Mouse (Mus musculus): ENCODE data around the gene Sppl3.

Sppl3 gene

DNA sequence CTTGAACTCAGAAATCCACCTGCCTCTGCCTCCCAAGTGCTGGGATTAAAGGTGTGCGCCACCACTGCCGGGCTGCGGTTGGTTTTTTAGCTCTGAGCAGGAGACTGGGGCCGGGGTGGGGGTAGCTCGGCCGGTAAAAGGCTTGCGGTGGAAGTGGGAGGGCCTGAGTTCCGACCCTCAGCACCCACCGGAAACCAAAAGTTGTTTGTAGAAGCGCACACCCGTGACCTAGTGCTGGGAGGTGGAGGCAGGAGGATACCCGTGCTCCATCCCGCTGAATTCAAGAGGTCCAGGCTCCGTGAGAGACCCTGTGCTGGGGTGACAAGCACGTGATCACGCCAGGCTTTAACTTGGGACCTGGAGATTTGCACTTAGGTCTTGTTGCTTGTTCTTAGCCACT, 14.5 kb upstream of the Sppl3 start:
- DNase-seq (ENCODE audit: inconsistent age in 2 of 2, low spot score in 1 of 2) = no peak

DNA sequence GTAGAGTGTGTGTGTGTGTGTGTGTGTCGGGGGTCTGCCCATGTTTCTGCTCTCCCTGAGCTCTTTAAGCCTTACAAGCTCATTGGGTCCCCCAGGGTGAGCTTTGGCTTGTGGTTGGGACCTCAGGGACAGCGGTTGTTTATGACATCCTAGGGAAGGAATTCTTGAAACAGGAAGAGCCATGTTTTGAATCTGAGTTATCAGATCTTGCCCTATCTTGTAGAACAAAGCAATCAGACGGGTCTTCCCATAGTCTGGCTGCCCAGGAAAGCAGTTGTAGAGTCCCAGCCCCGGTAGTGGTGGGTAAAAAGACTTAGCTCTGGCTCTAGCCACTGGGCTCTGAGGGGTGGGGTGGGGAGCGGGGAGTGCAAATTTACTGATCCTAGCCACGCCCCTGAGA, 13.6 kb upstream of the Sppl3 start:
- DNase-seq (ENCODE audit: inconsistent age in 2 of 2, low spot score in 1 of 2) = no peak

DNA sequence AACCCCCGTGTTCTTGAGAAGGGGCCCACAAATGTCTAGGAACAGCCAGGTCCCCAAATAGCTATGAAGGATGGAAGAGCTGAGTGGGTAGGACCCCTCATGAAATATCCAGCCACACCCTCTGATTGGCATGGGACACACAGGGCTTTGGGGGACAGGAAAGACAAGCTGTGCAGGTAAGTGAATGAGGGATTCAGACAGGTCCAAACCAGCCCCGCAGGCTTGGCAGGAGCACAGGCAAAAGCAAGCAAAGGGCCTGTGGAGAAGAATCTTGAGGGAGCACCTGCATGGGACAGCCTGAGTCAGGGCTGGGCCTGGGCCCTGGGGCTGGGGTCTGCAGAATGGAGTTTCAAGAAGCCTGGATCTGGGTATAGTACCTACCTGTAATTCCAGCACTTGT, 10.4 kb upstream of the Sppl3 start:
- DNase-seq (ENCODE audit: inconsistent age in 2 of 2, low spot score in 1 of 2) = no peak

DNA sequence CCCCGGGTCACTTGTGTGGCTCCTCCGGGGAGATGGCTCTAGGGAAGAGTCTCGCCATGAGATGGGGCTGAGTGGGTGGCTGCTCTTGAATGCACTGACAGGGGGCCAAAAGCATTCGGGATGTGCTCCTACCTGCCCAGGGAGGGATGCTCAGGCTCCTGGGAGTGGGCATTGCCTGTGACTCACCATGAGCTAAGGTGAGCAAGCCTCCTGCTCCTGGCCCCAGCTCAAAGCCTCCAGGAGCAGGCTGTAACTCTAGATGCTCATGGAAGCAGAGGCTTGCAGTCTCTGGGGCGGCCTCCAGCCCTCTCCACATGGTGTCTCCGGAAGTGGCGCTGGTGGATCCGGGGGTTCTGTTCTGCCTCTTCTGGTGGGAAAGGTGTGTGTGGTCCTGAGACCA, 9.5 kb upstream of the Sppl3 start:
- DNase-seq (ENCODE audit: inconsistent age in 2 of 2, low spot score in 1 of 2) = no peak

DNA sequence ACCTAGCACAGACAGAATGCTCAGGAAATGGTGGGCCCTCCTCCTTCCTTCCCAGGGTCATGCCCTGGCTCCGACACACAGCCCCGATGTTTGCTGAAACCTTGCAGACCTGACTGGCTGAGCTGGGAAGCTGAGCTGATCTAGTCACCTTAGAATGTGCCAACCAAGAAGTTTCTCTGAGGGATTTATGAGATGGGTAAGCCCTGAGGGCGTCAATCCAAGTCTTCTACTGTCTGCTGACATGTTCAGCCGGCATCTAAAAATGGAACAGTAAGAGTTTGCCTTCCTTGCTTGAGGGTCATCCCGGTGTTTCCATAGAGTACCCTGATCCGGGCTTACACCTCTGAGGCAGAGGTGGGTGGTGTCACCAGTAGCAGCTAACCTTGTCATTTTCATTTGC, 8.2 kb upstream of the Sppl3 start:
- DNase-seq (ENCODE audit: inconsistent age in 2 of 2, low spot score in 1 of 2) = no peak

DNA sequence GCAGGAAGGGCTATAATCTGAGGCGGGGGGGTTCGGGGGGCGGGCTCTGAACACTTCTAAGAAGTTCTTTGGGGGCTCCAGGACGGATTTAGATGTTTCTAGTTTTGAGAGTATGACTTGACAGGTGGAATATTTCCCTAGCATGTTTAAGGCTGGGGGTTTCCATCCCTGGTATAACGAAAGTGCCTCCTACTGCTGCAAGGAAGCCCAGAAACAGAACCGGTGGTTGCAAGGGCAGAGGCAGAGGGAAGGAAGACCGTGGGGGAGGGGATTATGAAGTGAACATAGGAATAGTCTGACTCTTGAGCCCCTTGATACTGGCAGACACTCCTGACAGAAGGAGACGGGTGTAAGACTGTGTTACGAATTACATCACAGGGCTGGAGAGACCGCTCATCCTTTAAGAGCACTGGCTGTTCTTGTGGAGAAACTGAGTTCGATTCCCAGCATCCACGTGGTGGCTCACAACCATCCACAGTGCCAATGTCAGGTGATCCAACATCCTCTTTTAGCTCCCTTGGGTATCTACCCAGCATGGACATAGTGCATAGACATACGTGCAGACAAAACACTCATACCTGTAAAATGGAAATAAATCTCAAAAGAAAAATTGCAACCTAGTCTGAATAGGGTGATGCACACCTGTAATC, 7.6 kb upstream of the Sppl3 start:
- no peak for DNase-seq (ENCODE audit: inconsistent age in 2 of 2, low spot score in 1 of 2)

DNA sequence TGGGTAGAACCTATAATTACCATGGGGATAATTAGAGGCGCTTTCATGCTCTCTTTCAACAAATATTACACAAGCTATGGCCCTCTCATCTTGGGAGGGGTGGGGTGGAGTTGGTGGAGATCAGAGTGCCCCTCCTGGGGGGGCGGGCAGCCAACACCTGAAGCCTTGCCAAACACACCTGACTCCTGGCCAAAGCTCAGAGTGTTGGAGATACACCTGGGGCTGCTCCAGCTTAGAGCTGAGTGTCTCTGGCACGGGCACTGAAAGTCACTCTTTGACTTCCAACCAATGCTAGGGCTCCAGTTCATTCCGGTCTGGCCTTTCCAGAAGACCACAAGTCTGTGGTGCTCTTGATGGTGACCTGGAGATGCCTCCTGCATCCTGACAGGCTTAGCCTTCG, 3.2 kb upstream of the Sppl3 start:
- no peak for DNase-seq (ENCODE audit: inconsistent age in 2 of 2, low spot score in 1 of 2)

DNA sequence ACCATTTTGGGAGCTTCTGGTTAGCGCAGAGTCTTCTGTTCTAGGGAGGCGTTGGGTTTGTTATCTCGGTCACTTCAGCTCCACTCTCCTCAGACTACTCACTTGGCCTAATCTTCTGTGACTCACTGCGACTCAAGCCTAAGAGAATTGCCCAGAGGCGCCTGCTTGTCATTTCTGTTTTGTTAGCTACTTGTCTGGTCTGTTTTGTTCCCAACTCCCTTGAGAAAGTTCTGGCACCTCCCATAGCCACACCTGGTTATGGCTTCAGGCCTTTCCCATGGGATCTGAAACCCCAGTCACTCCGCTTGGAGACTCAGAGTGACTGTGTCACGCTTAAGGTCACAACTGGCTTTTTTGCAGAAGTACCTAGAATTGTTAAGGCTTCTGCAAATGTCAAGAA, 2.6 kb upstream of the Sppl3 start:
- DNase-seq (ENCODE audit: inconsistent age in 2 of 2, low spot score in 1 of 2) = peak in 1 of 2 experiments; percentile 51

DNA sequence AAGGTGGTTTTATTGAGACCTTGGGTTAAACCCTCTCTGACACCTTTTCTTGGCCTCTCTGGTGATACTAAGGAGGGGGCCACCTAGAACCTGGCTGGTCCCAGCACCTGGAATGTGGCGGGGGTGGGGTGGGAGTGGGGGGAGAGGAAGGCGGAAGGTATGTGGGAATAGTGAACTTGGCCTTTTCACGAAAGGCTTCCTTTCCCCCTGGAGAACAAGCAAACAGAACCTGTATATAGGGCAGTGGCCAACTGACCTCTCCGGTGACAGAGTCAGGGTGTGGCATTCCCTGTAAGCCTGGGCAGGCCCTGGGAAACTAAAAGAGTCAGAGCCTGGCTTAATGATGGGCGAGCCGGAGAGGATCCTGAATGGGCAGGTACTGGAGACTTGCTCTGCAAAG, 1.8 kb upstream of the Sppl3 start:
- DNase-seq (ENCODE audit: inconsistent age in 2 of 2, low spot score in 1 of 2) = no peak

DNA sequence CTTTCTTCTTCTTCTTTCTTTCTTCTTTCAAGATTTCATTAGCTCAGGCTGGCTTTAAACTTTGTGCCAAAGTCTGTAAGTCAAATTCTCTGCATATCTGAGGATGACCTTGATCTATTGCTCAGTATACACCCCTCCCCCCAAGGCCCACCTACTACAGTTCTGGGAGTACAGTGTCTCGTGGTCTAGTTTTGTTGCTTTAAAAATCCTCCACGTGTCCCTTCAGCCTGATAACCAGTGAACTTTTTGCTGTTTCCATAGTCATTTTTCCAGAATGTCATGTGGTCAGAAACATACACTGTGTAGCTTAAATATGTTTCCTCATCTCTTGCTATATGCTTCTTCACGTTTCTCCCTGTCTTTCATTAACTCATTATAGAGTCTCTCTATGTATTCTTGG, 976 bp upstream of the Sppl3 start:
- DNase-seq (ENCODE audit: inconsistent age in 2 of 2, low spot score in 1 of 2) = peak; percentile 42 to 70

DNA sequence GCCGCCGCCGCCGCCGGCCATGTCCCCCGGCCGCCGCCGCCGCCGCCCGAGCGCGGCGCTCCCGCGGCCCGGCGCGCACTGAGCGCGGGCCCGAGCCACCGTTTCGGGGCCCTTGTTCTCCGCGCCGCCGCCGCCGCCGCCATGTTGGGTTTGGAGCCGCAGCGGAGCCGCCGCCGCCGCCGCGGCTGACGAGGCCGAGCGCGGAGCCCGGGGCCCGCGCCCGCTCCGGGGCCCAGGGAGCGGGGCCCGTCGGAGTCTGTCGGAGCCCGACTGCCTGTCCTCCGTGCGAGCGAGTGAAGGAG, 231 bp downstream of the Sppl3 start:
- DNase-seq (ENCODE audit: inconsistent age in 2 of 2, low spot score in 1 of 2) = no peak

DNA sequence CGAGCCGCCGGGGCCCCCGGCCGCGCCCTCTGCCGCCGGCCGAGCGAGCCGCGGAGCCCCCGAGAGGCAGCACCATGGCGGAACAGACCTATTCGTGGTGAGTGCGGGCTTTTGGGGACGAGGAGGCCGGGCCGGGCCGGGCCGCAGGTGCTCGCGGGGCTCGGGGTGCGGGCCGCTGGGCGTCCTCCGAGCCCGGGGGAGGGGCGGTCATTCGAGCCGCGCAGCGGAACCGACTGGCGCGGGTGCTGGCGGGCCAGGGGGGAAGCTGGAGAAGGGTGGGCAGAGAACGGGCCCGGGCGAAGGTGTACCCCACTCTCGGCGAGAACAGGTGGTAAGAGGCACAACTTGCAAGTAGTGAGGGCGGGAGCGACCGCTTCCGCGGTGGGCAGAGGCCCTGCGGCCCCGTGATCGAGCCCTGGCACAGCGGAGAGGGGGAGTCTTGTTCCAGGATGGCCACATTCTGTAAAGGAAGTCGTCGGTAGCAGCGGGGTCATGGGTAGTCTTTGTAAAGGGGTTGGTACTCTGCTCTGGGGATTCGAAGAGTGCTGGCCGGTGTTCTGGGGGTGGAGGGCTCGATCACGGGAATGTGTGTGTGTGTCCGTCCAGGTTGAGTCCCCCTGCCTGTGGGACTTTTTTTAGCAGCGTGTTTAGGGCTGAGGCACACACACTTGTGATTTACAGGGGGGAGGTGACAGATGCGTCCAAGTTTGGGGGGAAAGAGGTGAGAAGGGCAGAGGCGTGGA, 753 bp downstream of the Sppl3 start:
- DNase-seq (ENCODE audit: inconsistent age in 2 of 2, low spot score in 1 of 2) = peak; percentile 67 to 86

DNA sequence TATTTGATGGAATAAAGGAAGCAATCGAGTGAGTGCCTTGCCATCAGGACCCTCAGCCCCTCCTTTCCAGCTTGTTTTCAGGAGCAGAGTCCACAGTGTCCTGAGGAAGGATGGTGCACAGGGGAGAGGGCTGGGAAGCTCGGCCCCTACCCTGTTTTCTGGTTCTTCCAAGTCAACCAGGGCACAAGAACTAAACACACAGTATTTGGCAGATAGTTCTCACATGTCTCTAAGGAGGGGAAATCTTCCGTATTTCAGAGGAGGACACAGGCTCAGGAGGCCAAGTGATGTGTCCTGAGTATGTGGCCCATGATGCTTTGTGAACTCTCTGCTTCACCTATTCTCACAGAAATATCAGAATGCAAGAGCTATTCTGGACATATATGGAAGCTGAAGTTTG, 2.5 kb downstream of the Sppl3 start:
- DNase-seq (ENCODE audit: inconsistent age in 2 of 2, low spot score in 1 of 2) = no peak

DNA sequence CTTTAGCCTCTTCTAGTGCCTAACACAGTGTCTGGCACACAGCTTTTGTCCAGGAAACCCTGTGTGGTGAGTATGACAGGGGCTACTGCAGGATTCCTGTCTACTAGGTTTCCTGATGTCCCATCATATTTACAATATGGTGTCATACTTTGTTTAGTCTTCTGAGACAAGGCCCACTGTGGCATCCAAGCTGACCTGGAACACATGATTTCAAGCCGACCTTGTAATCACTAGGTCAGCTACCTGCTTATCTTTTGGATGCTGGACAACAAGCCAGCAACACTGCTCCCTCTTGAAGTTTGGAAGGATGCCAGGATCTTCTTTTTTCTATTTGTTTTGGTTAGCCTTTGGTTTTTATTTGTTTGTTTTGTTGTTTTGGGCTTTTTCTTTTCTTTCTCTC, 3.6 kb downstream of the Sppl3 start:
- peak; percentile 23 to 77 for DNase-seq (ENCODE audit: inconsistent age in 2 of 2, low spot score in 1 of 2)

DNA sequence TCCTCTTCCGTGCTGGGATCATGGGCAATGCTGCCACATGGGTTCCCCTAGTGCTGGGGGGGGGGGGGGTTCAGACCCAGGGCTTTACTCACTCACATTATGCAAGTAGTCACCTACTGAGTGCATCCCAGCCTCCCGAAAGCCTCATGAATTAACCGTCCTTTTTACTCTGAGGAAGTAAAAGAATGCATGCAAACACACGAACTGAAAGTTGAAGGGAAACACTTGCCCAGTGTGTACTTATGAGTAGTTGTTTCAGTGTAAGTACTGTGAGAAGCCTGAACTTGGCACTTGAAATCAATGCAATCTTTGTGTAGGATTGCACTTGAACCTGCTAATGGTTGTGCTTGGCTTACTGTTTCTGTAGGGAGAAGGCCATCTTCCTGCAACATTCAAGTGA, 4.2 kb downstream of the Sppl3 start:
- no peak for DNase-seq (ENCODE audit: inconsistent age in 2 of 2, low spot score in 1 of 2)

DNA sequence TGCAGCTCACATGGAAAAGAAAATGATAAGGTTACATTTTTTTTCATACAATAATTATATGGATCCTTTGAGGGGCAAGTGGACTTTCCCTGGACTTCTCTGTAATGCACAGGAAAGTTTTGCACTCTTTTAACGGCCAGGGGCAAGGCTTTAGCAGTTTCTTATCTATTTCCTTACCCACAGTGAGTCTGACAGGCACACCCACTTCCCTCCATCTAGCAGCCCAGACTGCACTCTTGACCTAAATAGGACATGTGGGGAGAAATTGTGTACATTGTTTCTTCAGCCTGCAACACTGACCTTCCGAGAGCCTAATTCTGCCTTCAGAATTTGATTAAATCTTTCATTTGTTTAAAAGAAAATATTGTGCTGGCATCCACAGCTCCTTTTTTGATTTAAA, 7.3 kb downstream of the Sppl3 start:
- peak in 1 of 2 experiments; percentile 37 for DNase-seq (ENCODE audit: inconsistent age in 2 of 2, low spot score in 1 of 2)

DNA sequence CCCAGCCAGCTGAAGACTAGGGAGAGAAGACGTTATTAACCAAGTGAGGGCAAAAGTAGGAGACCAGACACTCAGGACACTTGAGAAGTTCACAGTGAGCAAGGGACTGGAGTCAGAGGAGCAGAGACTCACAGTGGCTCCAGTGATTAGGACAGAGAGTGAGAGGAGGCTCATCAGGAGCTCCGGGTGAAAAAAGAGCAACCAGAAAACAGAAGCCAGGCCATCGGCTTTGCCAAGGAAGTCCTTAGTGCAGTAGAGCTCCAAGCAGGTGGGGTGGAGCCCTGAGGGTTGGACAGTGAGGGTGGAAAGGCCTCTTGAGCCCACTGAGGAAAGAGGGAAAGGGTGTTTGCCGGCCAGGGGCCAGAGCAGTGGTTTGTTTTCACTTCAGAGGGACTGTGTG, 7.9 kb downstream of the Sppl3 start:
- peak in 1 of 2 experiments; percentile 35 for DNase-seq (ENCODE audit: inconsistent age in 2 of 2, low spot score in 1 of 2)

DNA sequence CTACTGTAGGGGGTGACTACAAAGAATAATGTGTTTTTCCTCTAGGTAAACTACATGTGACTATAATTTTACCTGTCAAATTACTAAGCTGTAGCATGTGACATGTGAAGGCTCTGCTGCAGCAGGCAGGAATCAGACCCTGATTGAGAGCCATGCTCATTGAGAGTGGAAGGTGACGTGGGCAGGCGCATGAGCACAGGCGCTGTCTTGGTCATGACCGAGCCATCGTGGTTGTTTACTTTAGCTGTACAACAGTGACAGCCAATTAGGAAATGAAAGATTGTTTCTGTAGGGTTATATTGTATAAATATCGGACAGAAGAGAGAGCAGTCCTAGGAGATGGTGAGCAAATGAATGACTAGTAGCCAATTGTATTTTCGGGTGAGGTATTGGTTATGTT, 11.1 kb downstream of the Sppl3 start:
- DNase-seq (ENCODE audit: inconsistent age in 2 of 2, low spot score in 1 of 2) = no peak

DNA sequence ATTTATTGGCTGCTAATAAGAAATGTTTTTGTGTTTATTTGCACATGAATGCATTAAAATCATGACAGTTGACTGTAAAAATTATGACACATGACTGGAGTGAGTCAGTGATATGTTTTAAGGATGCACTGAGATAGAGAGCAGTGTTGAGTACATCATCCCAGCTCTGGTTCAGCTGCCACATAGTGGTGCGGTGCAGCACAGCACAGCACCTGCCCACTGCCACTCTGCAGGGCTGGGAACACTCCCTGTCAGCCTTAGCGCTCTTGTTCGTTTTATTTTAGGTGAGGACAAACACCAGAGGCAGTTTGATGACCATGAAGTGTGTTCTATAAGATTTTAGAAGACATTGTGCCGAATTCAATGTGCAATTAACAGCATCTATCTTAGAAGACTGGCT, 15.2 kb downstream of the Sppl3 start:
- no peak for DNase-seq (ENCODE audit: inconsistent age in 2 of 2, low spot score in 1 of 2)

DNA sequence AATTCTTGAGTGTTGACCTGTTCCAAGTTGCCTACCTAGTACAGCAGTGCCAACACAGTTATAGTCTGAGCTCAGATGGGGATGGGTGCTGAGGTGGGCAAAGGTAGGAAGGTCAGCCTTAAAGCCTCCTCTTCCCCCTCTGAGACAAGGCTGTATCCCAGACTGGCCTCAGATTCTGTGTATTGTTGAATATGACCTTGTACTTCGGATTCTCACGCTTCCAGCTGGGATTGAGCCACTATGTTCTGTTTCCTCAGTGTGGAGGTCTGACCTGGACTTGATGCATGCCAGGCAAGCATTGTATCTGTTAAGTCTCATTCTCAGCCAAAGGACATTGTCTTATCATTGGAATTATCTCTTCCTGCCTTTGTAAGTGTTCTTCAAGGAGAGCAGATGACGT, 16.2 kb downstream of the Sppl3 start:
- peak; percentile 17 to 62 for DNase-seq (ENCODE audit: inconsistent age in 2 of 2, low spot score in 1 of 2)

DNA sequence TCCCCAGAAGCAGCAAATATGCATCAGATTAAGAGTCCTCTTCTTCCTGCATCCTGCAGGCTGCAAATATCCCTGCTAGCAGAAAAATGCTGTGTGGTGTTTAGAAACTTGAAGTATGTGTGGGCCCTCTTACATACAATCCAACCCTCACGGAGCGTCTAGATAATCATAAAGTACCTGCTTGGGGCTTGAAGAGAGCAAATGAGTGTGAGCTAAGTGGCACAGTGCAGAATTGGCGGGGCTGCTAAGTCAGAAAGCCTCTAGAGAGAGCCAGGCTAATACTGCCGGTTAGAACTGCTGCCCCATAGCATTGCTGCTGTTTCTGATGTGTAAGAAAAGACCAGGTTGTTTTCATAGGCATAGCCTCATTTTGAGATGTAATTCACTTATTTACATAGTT, 18.0 kb downstream of the Sppl3 start:
- no peak for DNase-seq (ENCODE audit: inconsistent age in 2 of 2, low spot score in 1 of 2)

DNA sequence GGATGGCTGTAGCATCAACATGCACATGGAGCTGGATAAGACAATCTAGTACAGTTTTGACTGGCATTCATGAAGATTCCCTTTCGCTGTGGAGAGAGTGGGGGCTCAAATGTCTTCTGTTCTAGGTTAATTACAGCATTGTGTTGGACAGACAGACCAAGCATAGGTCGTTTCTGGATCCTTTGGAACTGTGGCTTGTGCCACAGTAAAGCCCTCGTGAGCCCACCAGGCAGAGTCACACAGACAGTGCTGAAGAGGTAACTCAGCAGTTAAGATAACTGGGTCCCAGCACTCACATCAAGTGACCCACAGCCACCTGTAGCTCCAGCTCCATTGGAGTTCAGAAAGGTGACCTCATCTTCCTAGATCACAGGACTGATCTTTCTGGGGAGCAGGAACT, 18.6 kb downstream of the Sppl3 start:
- no peak for DNase-seq (ENCODE audit: inconsistent age in 2 of 2, low spot score in 1 of 2)

DNA sequence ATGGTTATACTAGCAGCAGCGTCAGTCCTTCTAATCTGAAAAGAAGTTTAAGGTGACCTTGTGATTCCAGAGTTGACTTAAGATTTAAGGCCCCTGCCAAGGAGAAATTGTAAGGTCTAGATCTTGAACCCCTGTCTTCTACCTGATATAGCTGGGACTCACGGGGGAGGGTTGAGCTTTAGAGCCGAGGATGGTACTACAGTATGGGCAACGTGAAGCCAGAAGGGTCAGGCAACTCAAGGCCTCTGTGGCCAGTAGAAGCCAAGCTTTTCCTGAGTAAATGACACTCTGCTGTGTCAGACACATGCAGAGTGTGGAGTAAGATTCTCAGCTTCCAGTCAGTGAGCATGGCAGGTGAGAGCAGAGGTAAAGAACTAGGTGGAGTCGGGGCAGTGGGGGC, 20.6 kb downstream of the Sppl3 start:
- DNase-seq (ENCODE audit: inconsistent age in 2 of 2, low spot score in 1 of 2) = peak in 1 of 2 experiments; percentile 63
